Mouse (Mus musculus) brain, embryonic 14.5 days (tissue): ENCODE measurements around the gene Fads2. TPM values are rescaled to one million over a fixed set of nuclear protein-coding genes. Genes with fewer than 3 reads are reported as not detected.

Experiments
- DNase-seq: peaks from one replicate; pipeline ENCODE4 v3.0.0-alpha.2; 2011; ENCODE audit warnings: low read depth
- CTCF ChIP-seq: fragments of 200-500 bp; IDR thresholded peaks from 2 replicates; pipeline ENCODE4 v1.5.1; 2012; ENCODE audit warnings: inconsistent platforms, mild to moderate bottlenecking, moderate library complexity, borderline replicate concordance; ENCODE audit not compliant: insufficient read depth, insufficient read length; ENCODE audit errors: extremely low read depth
- POLR2A ChIP-seq: fragments of 200-500 bp; IDR thresholded peaks from 2 replicates; pipeline ENCODE4 v1.6.1; 2012; ENCODE audit warnings: mild to moderate bottlenecking, inconsistent platforms, borderline replicate concordance; ENCODE audit not compliant: poor library complexity, insufficient read depth, insufficient read length, severe bottlenecking; ENCODE audit errors: extremely low read depth
- polyA plus RNA-seq: library from polyadenylated mRNA; depleted of rRNA; stranded (reverse); fragments of >200 nt; gene quantifications from 2 replicates; pipeline ENCODE4 v1.2.3, GENCODE M21; 2012; rRNA removed

Gene Fads2
- polyA plus RNA-seq, 1 experiment = 216 TPM

GRCm38 (mm10) chr19:10022414-10023303, 78.9 kb downstream of the Fads2 start:
- TF ChIP-seq CTCF (peak; percentile 50; the same call in 1 of the 2 replicates), POLR2A (no peak)
- peak; percentile 63 for DNase-seq

- TF ChIP-seq POLR2A (no peak), CTCF (no peak)
- DNase-seq = no peak
Observed at GRCm38 (mm10) chr19:10021981-10022380, 79.6 kb downstream of the Fads2 start.

DNA sequence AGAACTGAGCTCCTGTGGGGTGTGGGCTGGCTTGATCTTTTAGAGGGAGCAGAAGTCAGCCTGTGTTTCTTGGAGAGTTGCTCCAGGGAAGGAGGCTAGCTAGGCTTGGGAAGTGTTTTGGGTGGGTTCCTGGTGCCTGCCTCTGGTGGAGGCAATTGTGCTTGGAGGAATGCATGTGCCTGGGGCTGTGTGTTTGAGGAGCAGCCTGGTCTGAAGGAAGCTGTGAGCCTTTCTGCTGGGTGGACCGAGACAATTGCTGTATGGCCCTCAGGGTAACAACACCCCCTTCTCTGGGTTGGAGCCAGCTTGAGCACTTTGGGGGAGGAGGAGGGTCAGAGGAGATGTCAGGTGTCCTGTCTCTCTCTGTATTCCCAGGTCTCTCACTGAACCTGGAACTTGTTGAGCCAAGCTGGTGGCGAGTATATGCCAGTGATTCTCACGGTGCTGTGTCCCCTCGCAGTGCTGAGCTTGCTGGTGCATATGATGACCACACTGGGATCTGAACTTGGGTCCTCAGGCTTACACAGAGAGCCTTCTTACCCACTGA, 82.3 kb downstream of the Fads2 start:
- no peak for DNase-seq
- TF ChIP-seq POLR2A (no peak), CTCF (no peak)

DNA sequence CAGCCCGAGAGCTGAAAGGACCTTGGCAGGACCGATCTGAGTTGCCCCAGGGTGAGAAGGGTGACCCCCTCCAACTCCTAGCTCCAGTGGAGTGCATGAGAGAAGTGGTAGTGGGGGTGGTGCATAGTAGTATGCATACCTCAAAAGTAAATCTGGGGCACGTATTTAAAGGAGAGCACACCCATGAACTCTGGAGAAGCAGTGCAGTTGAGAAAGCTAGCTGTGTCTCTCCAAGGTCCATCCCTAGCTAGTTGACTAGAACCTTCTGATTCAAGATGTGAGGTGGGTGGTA, 83.1 kb downstream of the Fads2 start:
- TF ChIP-seq POLR2A (no peak), CTCF (no peak)
- DNase-seq = no peak

GRCm38 (mm10) chr19:10017637-10018526, 83.7 kb downstream of the Fads2 start:
- DNase-seq = peak; percentile 93
- TF ChIP-seq POLR2A (peak; percentile 36), CTCF (no peak)

DNA sequence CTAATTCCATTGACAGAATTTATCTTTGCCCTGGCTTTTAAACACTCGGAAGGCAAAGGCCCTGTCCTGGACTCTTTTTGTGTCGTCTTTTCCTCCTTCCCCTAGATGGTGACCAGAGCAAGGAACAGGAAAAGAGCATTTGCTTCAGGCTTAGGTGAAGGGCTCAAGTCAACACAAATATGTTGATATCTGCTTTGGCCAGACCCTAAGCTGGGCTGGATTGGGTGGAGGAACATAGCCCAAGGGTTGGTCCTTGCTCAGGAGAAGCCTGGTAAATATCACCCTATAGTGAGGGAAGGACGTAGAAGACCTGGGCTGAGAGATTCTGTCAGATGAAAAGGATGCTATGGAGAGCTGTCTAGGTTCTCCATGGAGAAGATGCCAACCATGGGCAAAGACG, 85.4 kb downstream of the Fads2 start:
- DNase-seq = no peak
- TF ChIP-seq CTCF (no peak), POLR2A (no peak)

DNA sequence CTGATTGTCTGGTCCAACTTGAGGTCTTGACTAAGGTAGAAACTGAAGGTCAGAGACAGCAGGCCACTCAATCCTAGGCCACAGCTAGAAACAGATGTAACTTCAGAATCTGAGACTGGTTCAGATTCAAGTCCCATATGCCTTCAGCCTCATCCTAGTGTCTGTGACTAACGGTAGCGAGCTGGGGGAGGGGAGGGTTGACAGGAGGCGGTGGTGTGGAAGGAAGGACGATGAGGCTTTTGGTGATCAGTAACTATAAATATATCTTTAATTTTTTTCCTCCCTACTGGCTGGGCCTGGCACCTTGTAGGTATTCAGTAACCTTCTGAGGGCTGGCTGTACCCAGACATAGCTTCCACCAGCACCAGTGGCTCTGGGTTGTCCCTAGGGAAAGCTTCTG, 86.1 kb downstream of the Fads2 start:
- no peak for TF ChIP-seq POLR2A
- no peak for TF ChIP-seq CTCF

DNA sequence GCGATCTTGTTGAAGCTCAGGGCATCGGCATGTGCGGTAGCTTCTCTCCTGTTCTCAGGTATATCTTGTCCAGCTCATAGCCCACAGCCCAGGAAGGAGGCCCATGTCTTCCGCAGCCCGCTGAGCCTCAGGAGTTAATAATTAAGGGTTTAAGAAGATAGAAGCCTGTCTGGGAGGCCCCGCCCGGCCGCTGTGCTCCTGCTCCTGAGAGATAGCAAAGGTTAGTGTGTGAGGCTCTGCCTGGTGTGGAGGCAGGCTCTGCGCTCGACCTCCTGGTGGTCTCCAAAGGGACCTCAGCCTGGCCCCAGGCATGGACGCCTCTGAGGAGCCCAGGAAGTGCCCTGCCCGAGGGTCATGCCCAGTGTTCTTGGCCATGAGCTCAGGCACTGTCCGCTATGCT, 86.7 kb downstream of the Fads2 start:
- no peak for TF ChIP-seq CTCF
- no peak for TF ChIP-seq POLR2A
- no peak for DNase-seq

More for the DNA sequence above, 86.1 kb downstream of the Fads2 start:
- no peak for DNase-seq

DNA sequence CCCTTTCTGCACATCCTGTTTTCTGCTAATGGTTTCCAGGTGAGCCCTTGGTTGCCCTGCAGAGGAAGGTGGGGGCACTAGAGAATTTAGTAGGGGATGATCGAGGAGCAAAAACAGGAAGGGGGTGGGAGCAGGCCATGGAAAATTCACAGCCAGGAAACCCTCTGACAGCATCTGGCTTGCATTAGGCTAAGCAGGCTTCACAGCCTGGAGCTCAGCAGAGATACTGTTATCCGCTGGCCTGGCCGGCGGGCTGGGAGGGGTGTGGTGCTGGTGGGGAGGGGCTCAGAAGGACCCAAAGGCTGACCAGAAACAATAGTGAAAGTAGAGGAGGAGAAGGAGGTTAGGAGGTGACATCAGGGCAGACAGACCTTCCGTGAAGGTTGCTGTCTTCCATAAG, 87.6 kb downstream of the Fads2 start:
- DNase-seq = no peak
- no peak for TF ChIP-seq POLR2A

GRCm38 (mm10) chr19:10013348-10013747, 88.2 kb downstream of the Fads2 start:
- no peak for DNase-seq
- no peak for TF ChIP-seq POLR2A
- no peak for TF ChIP-seq CTCF

GRCm38 (mm10) chr19:10012827-10013278, 88.7 kb downstream of the Fads2 start:
- no peak for DNase-seq
- TF ChIP-seq POLR2A (no peak), CTCF (no peak)

Other genes starting within 250 kb of the Fads2 start
- 26.0 and 29.5 TPM in 2 replicates for gene Incenp, start 202.2 kb downstream of the Fads2 start, polyA plus RNA-seq
- 574 and 777 TPM in 2 replicates for gene Fth1, start 121.1 kb downstream of the Fads2 start, polyA plus RNA-seq
- gene Best1, start 100.1 kb downstream of the Fads2 start, polyA plus RNA-seq = 1.2 and 1.4 TPM in 2 replicates
- 19.5 and 20.0 TPM in 2 replicates for gene Rab3il1, start 100.1 kb downstream of the Fads2 start, polyA plus RNA-seq
- 42.8 and 44.8 TPM in 2 replicates for gene Fads3, start 60.2 kb downstream of the Fads2 start, polyA plus RNA-seq
- gene Fads1, start 81.1 kb upstream of the Fads2 start, polyA plus RNA-seq = 136 and 139 TPM in 2 replicates
- 108 and 164 TPM in 2 replicates for gene Tmem258, start 102.3 kb upstream of the Fads2 start, polyA plus RNA-seq
- gene Fen1, start 102.4 kb upstream of the Fads2 start, polyA plus RNA-seq = 26.6 and 34.3 TPM in 2 replicates
- 1.4 and 2.4 TPM in 2 replicates for gene Myrf, start 139.0 kb upstream of the Fads2 start, polyA plus RNA-seq
- 20.2 and 24.8 TPM in 2 replicates for gene Dagla, start 203.1 kb upstream of the Fads2 start, polyA plus RNA-seq